Mouse (Mus musculus) CH12.LX (cell line): ENCODE data around the gene Phf23. TPM values are rescaled to one million over a fixed set of nuclear protein-coding genes. Genes with fewer than 3 reads are reported as not detected.
A peak's percentile ranks its signal among the peaks of the same experiment; 100 is the strongest.

Experiments used
- DNase-seq: peaks from one replicate; pipeline ENCODE4 v3.0.0-alpha.2; 2013; ENCODE audit errors: extremely low read depth
- H3K27ac ChIP-seq: 2 replicates; pipeline ENCODE4 v1.5.1; 2012; ENCODE audit warnings: low read depth, mild to moderate bottlenecking, control low read depth, moderate library complexity; ENCODE audit not compliant: insufficient read depth
- H3K27me3 ChIP-seq: replicated peaks from 2 replicates; pipeline ENCODE3; 2012; ENCODE audit warnings: inconsistent platforms
- H3K36me3 ChIP-seq, 2 experiments: replicated peaks in 1 of 2; 2 replicates each; pipeline versions ENCODE3 to v1.6.1; 2012; ENCODE audit warnings: inconsistent platforms in 1 of 2, low read length in 1 of 2, mild to moderate bottlenecking in 1 of 2, mixed read lengths in 1 of 2, moderate library complexity in 1 of 2; ENCODE audit not compliant: control insufficient read depth in 1 of 2, insufficient read depth in 1 of 2
- H3K4me1 ChIP-seq, 2 experiments: 2 replicates each; pipeline ENCODE4 v1.6.1; 2012; ENCODE audit warnings: inconsistent platforms in 1 of 2, moderate library complexity in 1 of 2; ENCODE audit not compliant: insufficient read depth in 2 of 2, control insufficient read depth in 1 of 2
- H3K4me2 ChIP-seq: 2 replicates; pipeline ENCODE4 v1.6.1; 2012; ENCODE audit warnings: low read depth, mild to moderate bottlenecking, control low read depth; ENCODE audit not compliant: poor library complexity, insufficient read depth, severe bottlenecking
- H3K4me3 ChIP-seq, 3 experiments: fragments of 150-350 bp in 1 of 3; sonication (generic) in 1 of 3; replicated peaks in 1 of 3; 2 replicates each; pipeline versions ENCODE3 to v1.5.1; 2011 to 2012; ENCODE audit warnings: low read depth in 2 of 3, low read length in 2 of 3, mild to moderate bottlenecking in 2 of 3, moderate library complexity in 2 of 3, control low read depth in 1 of 3, improper control_type of control experiment in 1 of 3, inconsistent platforms in 1 of 3, mixed read lengths in 1 of 3; ENCODE audit not compliant: poor library complexity in 1 of 3
- H3K79me2 ChIP-seq: replicated peaks from 2 replicates; pipeline ENCODE4 v1.6.1; 2012; ENCODE audit warnings: mild to moderate bottlenecking, moderate library complexity; ENCODE audit not compliant: control insufficient read depth, poor library complexity, insufficient read depth, severe bottlenecking; ENCODE audit errors: extremely low read depth
- H3K9ac ChIP-seq: 2 replicates; pipeline ENCODE4 v1.6.1; 2012; ENCODE audit warnings: low read depth, mild to moderate bottlenecking, control low read depth, moderate library complexity; ENCODE audit not compliant: insufficient read depth
- H3K9me3 ChIP-seq: replicated peaks from 2 replicates; pipeline ENCODE3; 2012; ENCODE audit warnings: low read length, inconsistent platforms, mixed read lengths
- BHLHE40 ChIP-seq: IDR thresholded peaks from 2 replicates; pipeline ENCODE4 v1.6.1; 2011; ENCODE audit warnings: mild to moderate bottlenecking, low read depth, low read length, improper control_type of control experiment
- CHD1 ChIP-seq: IDR thresholded peaks from 2 replicates; pipeline ENCODE4 v1.6.1; 2012; ENCODE audit warnings: low read depth, low read length, improper control_type of control experiment, inconsistent platforms
- CHD2 ChIP-seq: IDR thresholded peaks from 2 replicates; pipeline ENCODE4 v1.6.1; 2011; ENCODE audit warnings: low read length, improper control_type of control experiment
- CTCF ChIP-seq, 2 experiments: IDR thresholded peaks in 1 of 2; conservative IDR thresholded peaks in 1 of 2; 2 replicates each; pipeline ENCODE4 v1.5.1; 2011 to 2012; ENCODE audit warnings: low read depth in 2 of 2, low read length in 2 of 2, improper control_type of control experiment in 1 of 2, inconsistent platforms in 1 of 2, mild to moderate bottlenecking in 1 of 2, moderate library complexity in 1 of 2
- E2F4 ChIP-seq: IDR thresholded peaks from 2 replicates; pipeline ENCODE4 v1.6.1; 2011; ENCODE audit warnings: low read depth, low read length, improper control_type of control experiment; ENCODE audit not compliant: insufficient replicate concordance
- EP300 ChIP-seq: IDR thresholded peaks from 2 replicates; pipeline ENCODE4 v1.6.1; 2011; ENCODE audit warnings: low read length, improper control_type of control experiment
- ETS1 ChIP-seq: conservative IDR thresholded peaks from 2 replicates; pipeline ENCODE4 v1.6.1; 2012; ENCODE audit warnings: low read depth, mild to moderate bottlenecking, inconsistent platforms, low read length, improper control_type of control experiment, moderate library complexity
- GABPA ChIP-seq: IDR thresholded peaks from 2 replicates; pipeline ENCODE4 v1.6.1; 2012; ENCODE audit warnings: low read depth, low read length, improper control_type of control experiment, inconsistent platforms; ENCODE audit not compliant: insufficient replicate concordance
- HCFC1 ChIP-seq: IDR thresholded peaks from 2 replicates; pipeline ENCODE4 v1.6.1; 2012; ENCODE audit warnings: low read depth, mild to moderate bottlenecking, inconsistent platforms, low read length, improper control_type of control experiment
- JUN ChIP-seq: IDR thresholded peaks from 2 replicates; pipeline ENCODE4 v1.6.1; 2011; ENCODE audit warnings: low read depth, mild to moderate bottlenecking, low read length, improper control_type of control experiment, moderate library complexity; ENCODE audit not compliant: insufficient read depth
- JUND ChIP-seq: conservative IDR thresholded peaks from 2 replicates; pipeline ENCODE4 v1.6.1; 2011; ENCODE audit warnings: low read depth, low read length, improper control_type of control experiment
- MXI1 ChIP-seq: IDR thresholded peaks from 2 replicates; pipeline ENCODE4 v1.6.1; 2011; ENCODE audit warnings: mild to moderate bottlenecking, low read depth, low read length, improper control_type of control experiment
- MYC ChIP-seq: IDR thresholded peaks from 2 replicates; pipeline ENCODE4 v1.6.1; 2011; ENCODE audit warnings: low read depth, mild to moderate bottlenecking, improper control_type of control experiment, low read length
- NRF1 ChIP-seq: IDR thresholded peaks from 2 replicates; pipeline ENCODE4 v1.6.1; 2014; ENCODE audit warnings: low read depth, mild to moderate bottlenecking, inconsistent platforms, low read length, improper control_type of control experiment, moderate library complexity
- RCOR1 ChIP-seq: conservative IDR thresholded peaks from 2 replicates; pipeline ENCODE4 v1.6.1; 2012; ENCODE audit warnings: low read depth, mild to moderate bottlenecking, inconsistent platforms, low read length, improper control_type of control experiment
- UBTF ChIP-seq: IDR thresholded peaks from 2 replicates; pipeline ENCODE4 v1.6.1; 2012; ENCODE audit warnings: low read depth, mild to moderate bottlenecking, inconsistent platforms, low read length, improper control_type of control experiment, moderate library complexity
- USF1 ChIP-seq: IDR thresholded peaks from 2 replicates; pipeline ENCODE4 v1.6.1; 2014; ENCODE audit warnings: low read depth, mild to moderate bottlenecking, inconsistent platforms, low read length, improper control_type of control experiment
- ZKSCAN1 ChIP-seq: IDR thresholded peaks from 2 replicates; pipeline ENCODE4 v1.6.1; 2012; ENCODE audit warnings: low read depth, inconsistent platforms, low read length, improper control_type of control experiment, borderline replicate concordance
- ZNF384 ChIP-seq: IDR thresholded peaks from 2 replicates; pipeline ENCODE4 v1.6.1; 2012; ENCODE audit warnings: low read depth, low read length, improper control_type of control experiment, inconsistent platforms
- dilution Hi-C: fragments of 300-500 bp; cut with MboI; formaldehyde crosslinking; loops from 2 replicates; pipeline ENCODE4 v1.14.3; 2020; ENCODE audit warnings: low sequenced_read_pairs; ENCODE audit not compliant: extremely low pct_unique_long_range_greater_than_20kb, extremely low pct_ligation_motif_present
- in situ Hi-C: fragments of 300-500 bp; cut with MboI; formaldehyde crosslinking; loops from 3 replicates; pipeline ENCODE4 v1.14.3; 2019; ENCODE audit warnings: low sequenced_read_pairs, low pct_ligation_motif_present, low pct_unique_long_range_greater_than_20kb, mixed read lengths
- polyA plus RNA-seq: library from polyadenylated mRNA; unstranded; fragments of >175 nt; gene quantifications from 2 replicates; pipeline ENCODE4 v1.2.1, GENCODE M21; 2012; ENCODE audit warnings: low read depth; ENCODE audit not compliant: insufficient read length
- total RNA-seq, 2 experiments: library from RNA; depleted of rRNA; stranded (reverse); fragments of 300-350 nt in 1 of 2; fragments of >200 nt in 1 of 2; gene quantifications; 2 replicates each; pipeline ENCODE4 v1.2.3; 2012 to 2014

Phf23 gene
- total and polyA plus RNA-seq, 3 experiments, result 67.2 to 93.2 (median 69.0) TPM

DNA sequence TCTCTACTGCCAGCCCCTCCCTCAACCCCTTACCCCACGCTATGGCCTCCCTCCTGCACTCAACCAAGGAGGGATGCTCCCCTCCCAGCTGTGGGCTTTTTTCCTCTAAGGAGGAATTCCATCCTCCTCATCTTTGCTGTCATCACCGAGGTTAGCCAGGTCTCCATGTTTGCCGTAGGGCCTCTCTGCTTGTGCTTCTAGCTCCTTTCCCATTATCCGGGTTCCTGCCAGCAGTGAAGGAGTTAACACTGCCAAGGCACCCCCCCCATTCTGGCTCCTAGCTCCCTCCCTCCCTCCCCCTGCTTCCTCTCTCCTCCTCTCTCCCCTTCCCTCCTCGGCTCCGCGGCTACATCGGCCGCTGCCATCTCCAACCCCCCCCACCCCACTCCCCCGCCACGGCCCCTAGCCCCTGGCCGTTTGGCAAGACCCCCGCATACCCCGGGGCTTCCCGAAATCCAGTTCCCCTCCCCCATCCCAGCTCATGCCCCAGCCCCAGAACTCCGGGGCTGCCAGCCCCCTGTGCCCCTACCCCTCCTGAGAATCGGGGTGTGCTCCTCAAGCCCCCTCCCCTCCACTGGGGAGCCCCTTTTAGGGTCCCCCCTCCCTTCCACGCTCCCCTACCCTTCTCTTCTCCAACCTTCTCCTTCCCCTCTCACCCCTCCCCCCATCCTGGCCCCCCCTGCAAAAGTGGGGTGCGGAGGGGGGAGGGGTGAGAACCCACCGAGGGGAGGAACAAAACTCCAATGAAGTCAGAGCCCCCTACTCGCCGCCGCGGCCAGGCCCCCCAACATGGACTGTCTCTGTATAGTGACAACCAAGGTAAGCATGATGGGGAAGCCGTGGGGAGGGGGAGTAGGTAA lies 22.8 kb downstream of the Phf23 start:
- no peak for TF ChIP-seq ETS1
- TF ChIP-seq CHD2, result peak; percentile 32; the same call in 1 of the 2 replicates
- TF ChIP-seq, all 38 proteins: peak for 1

DNA sequence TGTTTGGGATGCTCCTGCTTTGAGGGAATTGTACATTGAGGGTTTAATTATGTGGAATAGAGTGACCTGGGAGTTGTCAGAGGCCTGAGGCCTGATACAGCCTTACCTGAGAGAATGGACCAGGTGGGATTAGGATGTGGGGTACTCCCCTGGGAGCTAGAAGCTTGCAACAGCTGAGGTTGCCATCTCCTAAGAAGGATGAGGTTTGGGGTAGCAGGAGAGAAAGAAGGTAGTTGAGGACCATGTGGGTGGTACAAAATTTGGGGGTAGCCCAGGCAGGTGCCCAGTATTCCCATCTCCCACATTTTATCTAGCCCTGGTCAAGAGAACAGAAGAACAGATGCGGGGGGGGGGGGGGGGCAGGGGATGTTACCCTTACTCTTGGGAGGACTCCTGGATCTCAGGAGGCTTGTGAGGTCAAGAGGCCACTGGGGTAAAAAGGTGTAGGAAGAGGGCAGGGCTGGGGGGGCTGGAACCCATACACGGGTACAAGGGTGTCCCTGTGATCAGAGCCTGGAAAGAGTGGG lies 24.0 kb downstream of the Phf23 start:
- Histone ChIP-seq H3K4me2 (no peak overlapping the region), H3K4me1 (peaks cover 10 to 31% of the 10 kb centered on the region in 2 experiments), H3K79me2 (no peaks in the 10 kb centered on the region), H3K27me3 (peaks cover 10% of the 10 kb centered on the region), H3K27ac (no peak overlapping the region), H3K9me3 (no peaks in the 10 kb centered on the region), H3K9ac (no peak overlapping the region), H3K4me3 (no peak overlapping the region), H3K36me3 (no peaks in the 10 kb centered on the region)
- DNase-seq, result no peak
- TF ChIP-seq BHLHE40 (no peak), CHD1 (no peak), ZNF384 (no peak), NRF1 (no peak), MXI1 (no peak), USF1 (no peak), ZKSCAN1 (no peak), CTCF (conservative IDR thresholded peaks at IDR 0.05 in 1 of 2, IDR thresholded peaks at IDR 0.05 in 1 of 2; ENCODE audit: low read depth in 2 of 2, low read length in 2 of 2) (no peak), JUN (no peak), HCFC1 (no peak), E2F4 (no peak), GABPA (no peak), RCOR1 (no peak), JUND (no peak), MYC (no peak), EP300 (no peak), UBTF (no peak)
- dilution Hi-C loops, result no loop called here
- in situ Hi-C loops, result loop anchor here (25.0 kb wide), 1 partner anchor 932 kb away; the partner anchor contains the start of genes Per1 and Vamp2

More for the DNA sequence above, 22.8 kb downstream of the Phf23 start:
- Histone ChIP-seq H3K36me3 (peaks cover 7 to 12% of the 10 kb centered on the region in 2 experiments), H3K9me3 (no peaks in the 10 kb centered on the region), H3K4me3 (peak overlapping the region in 1 of 3 experiments; percentile 31), H3K4me1 (peaks cover 20 to 43% of the 10 kb centered on the region in 2 experiments), H3K27me3 (peaks cover 6% of the 10 kb centered on the region), H3K27ac (no peak overlapping the region), H3K9ac (no peak overlapping the region), H3K79me2 (no peaks in the 10 kb centered on the region), H3K4me2 (peak overlapping the region; percentile 19; the same call in 1 of the 2 replicates)
- in situ Hi-C loops (loop anchor here (25.0 kb wide), 1 partner anchor 931 kb away; the partner anchor contains the start of genes Per1 and Vamp2), dilution Hi-C loops (no loop called here)
- DNase-seq, result no peak
